Mouse (Mus musculus) thymus, adult 2 months (tissue): Measurements from ENCODE around the gene Bach2.

Source experiments
- CTCF ChIP-seq: fragments of 200-500 bp; IDR thresholded peaks from 2 replicates; pipeline ENCODE4 v1.5.1; 2012; ENCODE audit warnings: mild to moderate bottlenecking, control low read depth, low read length, moderate library complexity, borderline replicate concordance; ENCODE audit not compliant: control insufficient read depth, poor library complexity, insufficient read depth; ENCODE audit errors: extremely low read depth
- POLR2A ChIP-seq: fragments of 200-500 bp; IDR thresholded peaks from 2 replicates; pipeline ENCODE4 v1.6.1; 2012; ENCODE audit warnings: mild to moderate bottlenecking, low read length, control low read depth, moderate library complexity; ENCODE audit not compliant: control insufficient read depth, poor library complexity, insufficient read depth; ENCODE audit errors: extremely low read depth

GRCm38 (mm10) chr4:32338451-32338850 lies 99.8 kb downstream of the Bach2 start:
- TF ChIP-seq CTCF (no peak), POLR2A (no peak)
